Mouse (Mus musculus) neural tube, embryonic 14.5 days (tissue): ENCODE data around the gene Adcy3. TPM values are rescaled to one million over a fixed set of nuclear protein-coding genes. Genes with fewer than 3 reads are reported as not detected.
"Not testable (repeated sequence)": the region's sequence is repeated elsewhere in the genome, so short reads cannot be mapped to it uniquely, and the experiment has no call there.

ENCODE experiments used
- ATAC-seq: fragments of 200-750 bp; cut with Nextera tagmentation; 2 replicates; pipeline ENCODE4 v1.8.0; 2017; ENCODE audit warnings: low read depth, mild to moderate bottlenecking, moderate TSS enrichment, moderate library complexity
- H3K27ac ChIP-seq: fragments of 300-500 bp; sonication (generic); 2 replicates; pipeline ENCODE4 v1.5.1; 2014; ENCODE audit warnings: low read depth, mild to moderate bottlenecking, control low read depth, low read length, moderate library complexity, mixed read lengths
- H3K27me3 ChIP-seq: fragments of 300-500 bp; sonication (generic); 2 replicates; pipeline ENCODE4 v1.6.1; 2014; ENCODE audit warnings: low read length; ENCODE audit not compliant: control insufficient read depth, insufficient read depth
- H3K36me3 ChIP-seq: fragments of 300-500 bp; sonication (generic); 2 replicates; pipeline ENCODE4 v1.6.1; 2014; ENCODE audit warnings: low read length, mixed read lengths; ENCODE audit not compliant: control insufficient read depth, insufficient read depth
- H3K4me1 ChIP-seq: fragments of 300-500 bp; sonication (generic); 2 replicates; pipeline ENCODE4 v1.6.1; 2014; ENCODE audit warnings: low read length; ENCODE audit not compliant: control insufficient read depth, insufficient read depth
- H3K4me2 ChIP-seq: fragments of 300-500 bp; sonication (generic); 2 replicates; pipeline ENCODE4 v1.6.1; 2014; ENCODE audit warnings: mild to moderate bottlenecking, low read depth, low read length, control low read depth
- H3K4me3 ChIP-seq: fragments of 300-500 bp; sonication (generic); 2 replicates; pipeline ENCODE4 v1.5.1; 2014; ENCODE audit warnings: low read depth, low read length, control low read depth, mixed read lengths
- H3K9ac ChIP-seq: fragments of 300-500 bp; sonication (generic); replicated peaks from 2 replicates; pipeline ENCODE4 v1.6.1; 2014; ENCODE audit warnings: low read depth, mild to moderate bottlenecking, control low read depth, low read length, mixed read lengths
- H3K9me3 ChIP-seq: fragments of 300-500 bp; sonication (generic); 2 replicates; pipeline ENCODE4 v1.6.1; 2016; ENCODE audit warnings: low read length; ENCODE audit not compliant: control insufficient read depth
- WGBS: fragments of 180-500 bp; shearing (Covaris S2); extraction: QIAGEN DNeasy Blood & Tissue Kit; methylation state at CpG from one replicate; pipeline ENCODE4 v1.1.7; 2014; 5-methylcytosine and 5-hydroxymethylcytosine counted together
- polyA plus RNA-seq: library from polyadenylated mRNA; unstranded; fragments of >200 nt; fragmentation: Nextera tagmentation; extraction: Ambion mirVana; gene quantifications from 2 replicates; pipeline ENCODE4 v1.2.1, GENCODE M21; 2014

Adcy3 gene
- polyA plus RNA-seq, 1 experiment from 2014 or later = 9.7 TPM

- no peaks in the 10 kb centered on the region for H3K27me3 ChIP-seq
- no peaks in the 10 kb centered on the region for H3K9me3 ChIP-seq
- ATAC-seq = no peak
- over 99% methylated on average over 9 of the region's 9 CpGs for WGBS
- no peak overlapping the region for H3K9ac ChIP-seq
- H3K36me3 ChIP-seq = peaks cover 16% of the 10 kb centered on the region; the same call in 1 of the 2 replicates
- H3K4me3 ChIP-seq = no peak overlapping the region
- H3K4me1 ChIP-seq = no peaks in the 10 kb centered on the region
- no peak overlapping the region for H3K4me2 ChIP-seq
- H3K27ac ChIP-seq = no peak overlapping the region
These were observed 76.3 kb downstream of the Adcy3 start for GRCm38 (mm10) chr12:4209196-4209595.

- ATAC-seq = no peak
- H3K27ac ChIP-seq = no peak overlapping the region
- H3K4me1 ChIP-seq = no peaks in the 10 kb centered on the region
- H3K36me3 ChIP-seq = peaks cover 16% of the 10 kb centered on the region; the same call in 1 of the 2 replicates
- no peaks in the 10 kb centered on the region for H3K27me3 ChIP-seq
- H3K9ac ChIP-seq = no peak overlapping the region
- no peaks in the 10 kb centered on the region for H3K9me3 ChIP-seq
- no peak overlapping the region for H3K4me2 ChIP-seq
- no peak overlapping the region for H3K4me3 ChIP-seq
- WGBS = 95% methylated on average over 9 of the region's 9 CpGs
These were observed 78.3 kb downstream of the Adcy3 start for GRCm38 (mm10) chr12:4211174-4211573.

DNA sequence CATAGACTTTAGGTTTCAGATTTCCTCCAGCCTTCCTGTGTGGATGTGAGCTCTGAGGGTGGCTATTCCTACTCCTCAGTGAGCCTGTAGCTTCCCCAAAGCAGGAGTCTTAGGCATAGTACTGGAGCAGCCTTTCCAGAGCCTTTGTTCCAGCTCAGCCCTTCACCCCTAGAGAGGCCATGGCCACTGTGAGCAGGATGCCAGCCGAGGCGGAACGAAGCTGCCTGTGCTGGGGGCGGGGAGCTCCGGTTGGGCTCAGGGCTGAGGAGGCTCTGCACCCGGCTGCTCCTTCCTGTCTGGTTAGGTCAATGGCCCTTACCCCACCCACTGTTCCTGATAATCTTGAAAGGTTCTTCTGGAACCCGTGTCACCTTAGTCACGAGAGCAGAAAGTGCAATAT is 80.0 kb downstream of the Adcy3 start:
- H3K4me3 ChIP-seq = no peak overlapping the region
- no peak overlapping the region for H3K27ac ChIP-seq
- ATAC-seq = no peak
- H3K36me3 ChIP-seq = peaks cover 12% of the 10 kb centered on the region; the same call in 1 of the 2 replicates
- H3K4me1 ChIP-seq = no peaks in the 10 kb centered on the region
- H3K27me3 ChIP-seq = no peaks in the 10 kb centered on the region
- WGBS = 85% methylated on average over 8 of the region's 8 CpGs
- no peaks in the 10 kb centered on the region for H3K9me3 ChIP-seq
- H3K9ac ChIP-seq = no peak overlapping the region
- H3K4me2 ChIP-seq = no peak overlapping the region

DNA sequence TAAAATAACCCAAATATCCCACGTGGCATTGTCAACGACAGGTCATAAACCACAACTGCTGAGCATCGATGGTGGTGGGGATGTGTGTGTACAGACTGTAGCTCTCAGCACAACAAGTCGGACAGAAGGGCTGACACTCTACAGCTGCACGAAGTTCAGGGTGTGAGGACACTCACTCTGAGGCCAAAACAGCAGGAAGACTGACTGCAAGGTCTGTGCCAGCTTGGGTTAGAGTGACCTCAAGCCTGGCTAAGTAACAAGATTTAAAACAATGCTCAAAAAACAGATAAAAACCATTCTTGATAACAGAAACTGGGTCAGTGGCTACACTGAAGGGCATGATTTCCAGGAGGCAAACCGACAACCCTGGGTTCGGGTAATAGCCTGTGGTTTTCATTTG is 97.3 kb downstream of the Adcy3 start:
- no peak overlapping the region for H3K4me3 ChIP-seq
- no peaks in the 10 kb centered on the region for H3K9me3 ChIP-seq
- H3K36me3 ChIP-seq = 0 out of 2 replicates have a peak, but pooled peaks cover 2% of the 10 kb centered on the region
- ATAC-seq = no peak
- no peak overlapping the region for H3K27ac ChIP-seq
- H3K4me2 ChIP-seq = no peak overlapping the region
- WGBS = 87% methylated on average over 7 of the region's 7 CpGs
- H3K27me3 ChIP-seq = no peaks in the 10 kb centered on the region
- H3K9ac ChIP-seq = no peak overlapping the region
- 0 out of 2 replicates have a peak, but pooled peaks cover 4% of the 10 kb centered on the region for H3K4me1 ChIP-seq

- ATAC-seq = no peak
- 52% methylated on average over 4 of the region's 4 CpGs for WGBS
- H3K4me1 ChIP-seq = 0 out of 2 replicates have a peak, but pooled peaks cover 4% of the 10 kb centered on the region
- no peak overlapping the region for H3K27ac ChIP-seq
- H3K36me3 ChIP-seq = 0 out of 2 replicates have a peak, but pooled peaks cover 2% of the 10 kb centered on the region
- no peaks in the 10 kb centered on the region for H3K9me3 ChIP-seq
- peak overlapping the region; percentile 72; the same call in 1 of the 2 replicates for H3K4me2 ChIP-seq
- no peak overlapping the region for H3K9ac ChIP-seq
- no peak overlapping the region for H3K4me3 ChIP-seq
- H3K27me3 ChIP-seq = no peaks in the 10 kb centered on the region
These were observed 99.9 kb downstream of the Adcy3 start for GRCm38 (mm10) chr12:4232777-4233176.

DNA sequence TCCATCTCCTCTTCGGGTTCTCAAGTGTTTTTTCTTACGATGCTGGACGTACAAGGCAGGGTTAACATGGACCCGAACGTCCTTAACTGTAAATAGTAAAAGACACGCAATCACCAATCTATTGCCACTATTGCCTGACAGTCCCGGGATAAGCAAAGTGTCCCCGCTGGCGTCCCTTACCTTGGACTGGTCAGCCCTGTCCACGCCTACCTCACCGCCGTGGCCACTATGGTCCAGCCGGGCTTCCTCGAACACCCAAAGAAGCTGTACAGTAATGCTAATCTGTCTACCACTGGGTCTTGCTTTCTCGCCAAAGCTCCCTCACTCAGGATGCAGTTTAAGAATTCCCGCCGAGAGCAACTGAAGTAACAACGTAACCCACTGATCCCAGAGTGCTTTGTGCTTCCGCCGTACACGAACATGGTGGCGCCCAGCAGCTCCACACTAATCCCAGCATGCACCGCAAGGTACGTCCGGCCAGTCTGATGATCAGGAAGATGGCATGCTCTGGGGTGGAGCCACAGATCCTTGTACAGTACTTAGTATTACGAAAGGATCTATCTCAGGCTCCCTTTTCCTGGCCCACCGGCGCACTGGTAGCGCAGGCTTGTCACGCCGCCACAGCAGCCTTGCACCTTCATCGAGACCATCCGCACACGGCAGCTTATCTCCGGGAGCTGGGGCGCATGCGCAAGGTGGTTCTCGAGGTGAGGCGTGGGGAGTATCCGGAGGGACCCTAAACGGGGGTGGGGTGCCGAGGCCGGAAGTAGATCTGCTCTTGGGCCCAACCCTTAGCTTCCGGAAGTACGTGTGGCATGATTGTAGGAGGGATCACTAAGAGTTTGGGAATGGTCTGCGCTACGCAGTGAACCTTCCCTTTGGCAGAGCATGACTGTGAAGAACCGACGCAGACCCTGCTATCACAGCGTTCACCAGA is 100.9 kb downstream of the Adcy3 start, which contains the start of the genes Ptrhd1 and Cenpo:
TSS of gene Ptrhd1 (plus strand) at position 456 of the 937 bp plus-strand sequence.
TSS of gene Cenpo (minus strand) at position 723 of the 937 bp plus-strand sequence.
- WGBS = under 1% methylated on average over 50 of the region's 50 CpGs
- Histone ChIP-seq H3K4me1 (0 out of 2 replicates have a peak, but pooled peaks cover 4% of the 10 kb centered on the region), H3K36me3 (0 out of 2 replicates have a peak, but pooled peaks cover 2% of the 10 kb centered on the region), H3K9ac (peak within 1 kb of the TSS; percentile 69), H3K9me3 (no peaks in the 10 kb centered on the region), H3K4me3 (peak within 1 kb of the TSS; percentile 62), H3K27me3 (no peaks in the 10 kb centered on the region), H3K4me2 (peak within 1 kb of the TSS; percentile 72), H3K27ac (peak within 1 kb of the TSS; percentile 96)
- ATAC-seq = peak; percentile 99

DNA sequence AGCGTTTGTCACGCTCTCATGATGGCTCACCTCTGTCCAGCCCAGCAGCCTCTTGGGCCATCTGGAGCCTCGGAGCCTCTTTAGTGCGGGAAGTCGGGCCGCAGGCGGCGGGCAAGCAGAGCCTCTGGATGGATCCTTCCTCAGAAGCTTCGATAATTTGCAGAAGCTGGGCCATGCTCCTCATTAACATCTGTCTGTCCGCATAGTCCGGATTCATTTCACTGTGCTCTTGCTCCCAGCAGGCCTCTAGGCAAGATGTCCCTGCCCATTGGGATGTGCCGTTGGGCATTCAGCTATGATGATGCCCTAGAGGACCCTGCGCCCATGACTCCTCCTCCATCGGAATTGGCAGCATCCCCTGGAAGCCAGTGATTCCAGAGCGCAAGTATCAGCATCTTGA is 104.6 kb downstream of the Adcy3 start:
- no peaks in the 10 kb centered on the region for H3K27me3 ChIP-seq
- no peak overlapping the region for H3K9ac ChIP-seq
- no peak overlapping the region for H3K27ac ChIP-seq
- no peak overlapping the region for H3K4me3 ChIP-seq
- H3K36me3 ChIP-seq = no peaks in the 10 kb centered on the region
- 0 out of 2 replicates have a peak, but pooled peaks cover 4% of the 10 kb centered on the region for H3K4me1 ChIP-seq
- 97% methylated on average over 15 of the region's 15 CpGs for WGBS
- no peak overlapping the region for H3K4me2 ChIP-seq
- ATAC-seq = no peak
- no peaks in the 10 kb centered on the region for H3K9me3 ChIP-seq

- not testable (repeated sequence) for H3K4me1 ChIP-seq, H3K4me2 ChIP-seq, H3K4me3 ChIP-seq, H3K9ac ChIP-seq, H3K36me3 ChIP-seq, H3K27me3 ChIP-seq, H3K27ac ChIP-seq, ATAC-seq, H3K9me3 ChIP-seq
- WGBS = 80% methylated on average over 8 of the region's 8 CpGs
These were observed 107.4 kb downstream of the Adcy3 start for GRCm38 (mm10) chr12:4240281-4240680.

- no peak overlapping the region for H3K4me2 ChIP-seq
- 86% methylated on average over 2 of the region's 2 CpGs for WGBS
These were observed 110.9 kb downstream of the Adcy3 start for GRCm38 (mm10) chr12:4243805-4244204.

More at GRCm38 (mm10) chr12:4243805-4244204, 110.9 kb downstream of the Adcy3 start:
- H3K36me3 ChIP-seq = no peaks in the 10 kb centered on the region
- ATAC-seq = no peak
- no peak overlapping the region for H3K9ac ChIP-seq
- H3K27ac ChIP-seq = no peak overlapping the region
- no peak overlapping the region for H3K4me3 ChIP-seq
- no peaks in the 10 kb centered on the region for H3K9me3 ChIP-seq
- H3K27me3 ChIP-seq = no peaks in the 10 kb centered on the region
- H3K4me1 ChIP-seq = no peaks in the 10 kb centered on the region
